ENCODE assay signal across 23 mouse cellular contexts in genomic region chr1:159222046-159222445, GRCm38 (mm10).
"Had no signal": no experiment of that assay in that cellular context is flagged by ENCODE, and none has a peak within 500 bp of the region (broad histone marks: within the 10 kb centered on the region; RNA-seq: fewer than 3 reads in every experiment).

No protein-coding gene starts in this region.

- ATAC-seq: hindbrain, postnatal 0 days; intestine, postnatal 0 days; liver, embryonic 12.5 days had no signal

- H3K4me2 ChIP-seq: heart, embryonic 11.5 days; heart, embryonic 13.5 days; heart, embryonic 15.5 days; hindbrain, embryonic 13.5 days; hindbrain, embryonic 15.5 days; limb, embryonic 13.5 days; limb, embryonic 15.5 days; liver, embryonic 12.5 days had no signal

- H3K36me3 ChIP-seq: heart, embryonic 13.5 days; heart, embryonic 15.5 days; hindbrain, embryonic 13.5 days; hindbrain, embryonic 15.5 days; limb, embryonic 13.5 days; limb, embryonic 15.5 days; liver, embryonic 12.5 days had no signal

- H3K27ac ChIP-seq: heart, adult 2 months; heart, embryonic 13.5 days; heart, embryonic 15.5 days; hindbrain, embryonic 13.5 days; hindbrain, embryonic 15.5 days; hindbrain, postnatal 0 days; layer of hippocampus, adult 2 months; left cerebral cortex, adult 2 months; limb, embryonic 13.5 days; limb, embryonic 15.5 days; liver, embryonic 12.5 days had no signal

- H3K4me1 ChIP-seq: heart, embryonic 15.5 days; hindbrain, embryonic 13.5 days; hindbrain, embryonic 15.5 days; limb, embryonic 13.5 days; limb, embryonic 15.5 days had no signal

- H3K9me3 ChIP-seq: heart, embryonic 13.5 days; heart, embryonic 15.5 days; hindbrain, embryonic 13.5 days; hindbrain, embryonic 15.5 days; limb, embryonic 13.5 days; limb, embryonic 15.5 days; liver, embryonic 12.5 days had no signal

- DNase-seq: gastrocnemius, postnatal 25 days; heart, adult 11 months; heart, adult 2 months; heart, postnatal 14 days; heart, postnatal 36 days; kidney, adult 18-20 months; kidney, adult 8-10 months; kidney, postnatal 10 days; kidney, postnatal 25 days; kidney, postnatal 4 days; left cerebral cortex, postnatal 4 days had no signal

- H3K9ac ChIP-seq: heart, embryonic 13.5 days; heart, embryonic 15.5 days; hindbrain, embryonic 13.5 days; hindbrain, embryonic 15.5 days; limb, embryonic 13.5 days; limb, embryonic 15.5 days; liver, embryonic 12.5 days had no signal

- H3K4me3 ChIP-seq: heart, adult 2 months; heart, embryonic 13.5 days; heart, embryonic 15.5 days; hindbrain, embryonic 13.5 days; hindbrain, embryonic 15.5 days; layer of hippocampus, adult 2 months; left cerebral cortex, adult 2 months; limb, embryonic 13.5 days; limb, embryonic 15.5 days; liver, embryonic 12.5 days had no signal

- H3K27me3 ChIP-seq: heart, embryonic 13.5 days; heart, embryonic 15.5 days; hindbrain, embryonic 13.5 days; hindbrain, embryonic 15.5 days; limb, embryonic 13.5 days; limb, embryonic 15.5 days; liver, embryonic 12.5 days had no signal
